Mouse (Mus musculus): ENCODE measurements around the gene Bend7. TPM values are rescaled to one million over a fixed set of nuclear protein-coding genes. Genes with fewer than 3 reads are reported as not detected.

Gene Bend7
- polyA plus RNA-seq, 1 experiment from 2014 or later: 6.8 TPM

DNA sequence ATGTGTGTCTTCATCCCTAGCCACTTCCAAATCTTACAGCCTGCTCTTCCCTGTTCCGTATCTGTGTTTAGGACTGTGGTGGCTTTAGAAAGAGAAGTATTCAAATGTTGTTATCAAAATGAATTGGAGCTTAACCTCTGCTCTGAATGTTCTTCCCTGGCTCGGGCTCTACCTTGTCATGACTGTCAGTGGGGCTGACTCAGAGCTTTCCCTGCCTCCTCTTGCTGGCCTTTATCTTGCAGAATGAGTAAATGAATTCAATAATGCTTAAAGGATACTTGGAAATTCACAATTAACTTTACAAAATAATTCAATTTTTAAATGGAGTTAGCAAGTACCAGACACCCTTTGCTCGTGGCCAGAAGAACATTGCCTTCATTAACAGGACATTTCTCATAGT lies 46.4 kb downstream of the Bend7 start:
- ATAC-seq (ENCODE audit: low FRiP score, low TSS enrichment): no peak
- no peaks in the 10 kb centered on the region for H3K4me1 ChIP-seq (ENCODE audit: control insufficient read depth, insufficient read depth, low read length)
- H3K4me2 ChIP-seq (ENCODE audit: low read length): no peak overlapping the region
- H3K9me3 ChIP-seq (ENCODE audit: control insufficient read depth, low read length): no peaks in the 10 kb centered on the region
- no peak overlapping the region for H3K4me3 ChIP-seq (replicated peaks; ENCODE audit: low read depth, low read length)
- no peaks in the 10 kb centered on the region for H3K27me3 ChIP-seq (ENCODE audit: control insufficient read depth, insufficient read depth, low read length)
- WGBS: 90% methylated on average over 3 of the region's 3 CpGs
- H3K9ac ChIP-seq (replicated peaks; ENCODE audit: low read length): no peak overlapping the region
- H3K27ac ChIP-seq (replicated peaks; ENCODE audit: low read depth, low read length): no peak overlapping the region
- no peak for DNase-seq
- H3K36me3 ChIP-seq (ENCODE audit: control insufficient read depth, insufficient read depth, low read length): no peaks in the 10 kb centered on the region

DNA sequence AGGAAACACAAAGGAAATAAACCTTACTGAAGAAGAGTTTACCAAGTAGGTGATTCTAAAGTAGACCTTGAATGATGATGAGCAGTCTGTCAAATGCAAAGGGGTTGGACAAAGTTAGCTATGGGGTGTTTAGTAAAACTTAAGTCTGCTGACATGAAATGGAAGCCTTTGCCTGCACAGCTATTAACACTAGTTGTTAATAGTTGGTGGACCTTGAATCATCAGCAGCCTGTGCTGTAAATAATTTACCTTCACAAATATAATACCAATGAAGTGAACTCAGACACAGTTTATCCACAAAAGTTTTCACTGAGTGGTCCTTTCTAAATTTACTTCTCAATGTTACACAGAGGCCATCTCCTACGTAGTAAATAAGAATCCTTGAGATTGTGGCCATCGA lies 52.7 kb downstream of the Bend7 start:
- no peaks in the 10 kb centered on the region for H3K4me1 ChIP-seq (ENCODE audit: control insufficient read depth, insufficient read depth, low read length)
- H3K9me3 ChIP-seq (ENCODE audit: control insufficient read depth, low read length): no peaks in the 10 kb centered on the region
- H3K27me3 ChIP-seq (ENCODE audit: control insufficient read depth, insufficient read depth, low read length): no peaks in the 10 kb centered on the region
- no peak overlapping the region for H3K27ac ChIP-seq (replicated peaks; ENCODE audit: low read depth, low read length)
- no peak overlapping the region for H3K4me2 ChIP-seq (ENCODE audit: low read length)
- no peak for ATAC-seq (ENCODE audit: low FRiP score, low TSS enrichment)
- no peak overlapping the region for H3K4me3 ChIP-seq (replicated peaks; ENCODE audit: low read depth, low read length)
- H3K36me3 ChIP-seq (ENCODE audit: control insufficient read depth, insufficient read depth, low read length): no peaks in the 10 kb centered on the region
- no peak overlapping the region for H3K9ac ChIP-seq (replicated peaks; ENCODE audit: low read length)
- 99% methylated on average over 2 of the region's 2 CpGs for WGBS
- DNase-seq: no peak

GRCm38 (mm10) chr2:4773911-4774310 lies 56.3 kb downstream of the Bend7 start:
- no peaks in the 10 kb centered on the region for H3K36me3 ChIP-seq (ENCODE audit: control insufficient read depth, insufficient read depth, low read length)
- DNase-seq (no peak), ATAC-seq (ENCODE audit: low FRiP score, low TSS enrichment) (no peak)
- no peak overlapping the region for H3K9ac ChIP-seq (replicated peaks; ENCODE audit: low read length)
- no peak overlapping the region for H3K27ac ChIP-seq (replicated peaks; ENCODE audit: low read depth, low read length)
- H3K9me3 ChIP-seq (ENCODE audit: control insufficient read depth, low read length): no peaks in the 10 kb centered on the region
- no peak overlapping the region for H3K4me2 ChIP-seq (ENCODE audit: low read length)
- H3K27me3 ChIP-seq (ENCODE audit: control insufficient read depth, insufficient read depth, low read length): no peaks in the 10 kb centered on the region
- 95% methylated on average over 6 of the region's 6 CpGs for WGBS
- H3K4me1 ChIP-seq (ENCODE audit: control insufficient read depth, insufficient read depth, low read length): no peaks in the 10 kb centered on the region
- H3K4me3 ChIP-seq (replicated peaks; ENCODE audit: low read depth, low read length): no peak overlapping the region

GRCm38 (mm10) chr2:4777291-4777690 lies 59.7 kb downstream of the Bend7 start:
- no peaks in the 10 kb centered on the region for H3K36me3 ChIP-seq (ENCODE audit: control insufficient read depth, insufficient read depth, low read length)
- no peak overlapping the region for H3K27ac ChIP-seq (replicated peaks; ENCODE audit: low read depth, low read length)
- ATAC-seq (ENCODE audit: low FRiP score, low TSS enrichment) (no peak), DNase-seq (no peak)
- no peak overlapping the region for H3K4me3 ChIP-seq (replicated peaks; ENCODE audit: low read depth, low read length)
- H3K27me3 ChIP-seq (ENCODE audit: control insufficient read depth, insufficient read depth, low read length): no peaks in the 10 kb centered on the region
- no peak overlapping the region for H3K9ac ChIP-seq (replicated peaks; ENCODE audit: low read length)
- no peaks in the 10 kb centered on the region for H3K4me1 ChIP-seq (ENCODE audit: control insufficient read depth, insufficient read depth, low read length)
- no peaks in the 10 kb centered on the region for H3K9me3 ChIP-seq (ENCODE audit: control insufficient read depth, low read length)
- no peak overlapping the region for H3K4me2 ChIP-seq (ENCODE audit: low read length)
- WGBS: 93% methylated on average over 8 of the region's 8 CpGs

DNA sequence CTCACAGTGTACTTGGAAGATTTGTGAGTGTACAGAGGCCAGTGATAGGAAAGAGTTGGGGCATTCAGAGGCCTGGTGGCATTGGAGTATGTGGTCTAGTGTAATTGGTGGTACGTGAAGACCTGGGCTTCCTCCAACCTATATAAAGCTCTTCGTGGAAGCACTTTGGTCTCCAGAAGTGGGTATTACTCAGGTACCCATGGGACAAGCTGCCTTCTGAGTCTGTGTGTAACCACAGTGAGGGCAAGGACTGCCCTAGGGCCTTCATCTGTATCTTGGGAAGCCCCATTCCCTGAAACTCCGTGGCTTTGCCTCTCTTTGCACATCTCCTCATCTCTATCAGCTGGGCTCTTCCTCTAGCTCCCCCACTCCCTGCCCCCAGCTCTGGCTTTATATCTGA lies 64.0 kb downstream of the Bend7 start:
- no peaks in the 10 kb centered on the region for H3K36me3 ChIP-seq (ENCODE audit: control insufficient read depth, insufficient read depth, low read length)
- DNase-seq (no peak), ATAC-seq (ENCODE audit: low FRiP score, low TSS enrichment) (no peak)
- H3K9ac ChIP-seq (replicated peaks; ENCODE audit: low read length): no peak overlapping the region
- H3K27ac ChIP-seq (replicated peaks; ENCODE audit: low read depth, low read length): no peak overlapping the region
- no peak overlapping the region for H3K4me3 ChIP-seq (replicated peaks; ENCODE audit: low read depth, low read length)
- WGBS: 90% methylated on average over 3 of the region's 3 CpGs
- no peaks in the 10 kb centered on the region for H3K27me3 ChIP-seq (ENCODE audit: control insufficient read depth, insufficient read depth, low read length)
- no peak overlapping the region for H3K4me2 ChIP-seq (ENCODE audit: low read length)
- no peaks in the 10 kb centered on the region for H3K9me3 ChIP-seq (ENCODE audit: control insufficient read depth, low read length)
- H3K4me1 ChIP-seq (ENCODE audit: control insufficient read depth, insufficient read depth, low read length): no peaks in the 10 kb centered on the region

DNA sequence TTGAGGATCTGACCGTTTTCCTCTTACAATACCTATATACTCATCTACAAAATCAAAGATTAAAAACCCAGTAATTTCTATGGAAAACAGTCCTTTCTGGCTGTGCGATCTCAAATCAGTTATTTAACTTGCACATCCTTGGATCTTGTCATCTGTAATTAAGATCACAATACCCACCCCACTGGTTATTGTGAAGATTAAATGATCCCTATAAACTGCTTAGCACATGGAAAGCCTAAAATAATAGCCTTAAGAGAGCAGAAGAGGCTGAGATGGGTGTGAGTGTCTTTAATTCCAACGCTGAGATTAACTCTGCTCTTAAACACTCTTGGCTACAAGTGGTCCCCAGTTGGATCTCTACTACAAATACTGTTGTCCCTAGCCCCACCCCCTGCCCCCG lies 64.8 kb downstream of the Bend7 start:
- peaks cover 5% of the 10 kb centered on the region for H3K4me1 ChIP-seq (ENCODE audit: control insufficient read depth, insufficient read depth, low read length)
- H3K27ac ChIP-seq (replicated peaks; ENCODE audit: low read depth, low read length): no peak overlapping the region
- no peaks in the 10 kb centered on the region for H3K9me3 ChIP-seq (ENCODE audit: control insufficient read depth, low read length)
- no peak overlapping the region for H3K4me2 ChIP-seq (ENCODE audit: low read length)
- H3K27me3 ChIP-seq (ENCODE audit: control insufficient read depth, insufficient read depth, low read length): no peaks in the 10 kb centered on the region
- ATAC-seq (ENCODE audit: low FRiP score, low TSS enrichment) (no peak), DNase-seq (no peak)
- H3K4me3 ChIP-seq (replicated peaks; ENCODE audit: low read depth, low read length): no peak overlapping the region
- no peak overlapping the region for H3K9ac ChIP-seq (replicated peaks; ENCODE audit: low read length)
- WGBS: 42% methylated on average over 4 of the region's 4 CpGs
- H3K36me3 ChIP-seq (ENCODE audit: control insufficient read depth, insufficient read depth, low read length): no peaks in the 10 kb centered on the region

DNA sequence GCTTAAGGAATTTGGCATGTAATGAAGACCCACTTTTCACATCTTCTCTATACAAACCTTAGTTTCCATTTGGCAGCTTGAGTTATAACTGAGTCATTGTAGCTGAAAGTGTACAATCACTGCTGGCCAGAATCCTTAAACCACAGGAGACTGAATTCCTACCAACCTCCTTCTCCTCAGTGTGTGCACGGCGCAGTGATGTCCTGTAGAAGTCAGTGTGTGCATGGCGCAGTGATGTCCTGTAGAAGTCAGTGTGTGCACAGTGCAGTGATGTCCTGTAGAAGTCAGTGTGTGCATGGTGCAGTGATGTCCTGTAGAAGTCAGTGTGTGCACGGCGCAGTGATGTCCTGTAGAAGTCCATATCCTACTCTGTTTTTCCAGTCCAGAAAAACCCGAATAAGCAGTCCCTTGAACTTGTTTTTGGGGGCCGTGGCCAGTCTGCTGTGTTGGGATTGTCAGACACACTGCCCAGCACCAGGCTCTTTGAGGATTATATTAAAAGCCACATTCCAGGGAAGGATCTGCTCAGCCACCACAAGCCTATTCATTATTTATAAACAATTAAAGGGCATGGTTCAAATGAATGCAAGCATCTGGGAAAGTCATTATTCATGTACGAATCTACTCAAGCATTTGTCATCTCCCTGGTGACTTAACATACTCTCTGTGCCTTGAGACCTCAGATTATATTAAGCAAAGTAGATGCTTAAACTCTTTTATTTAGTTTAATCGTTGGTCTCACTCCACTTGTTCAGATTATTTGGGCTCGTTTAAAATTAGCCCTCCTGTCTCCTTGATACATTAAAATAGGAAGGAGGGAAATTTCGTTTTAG lies 65.4 kb downstream of the Bend7 start:
- Histone ChIP-seq H3K27me3 (ENCODE audit: control insufficient read depth, insufficient read depth, low read length) (no peaks in the 10 kb centered on the region), H3K4me3 (replicated peaks; ENCODE audit: low read depth, low read length) (no peak overlapping the region), H3K4me1 (ENCODE audit: control insufficient read depth, insufficient read depth, low read length) (peaks cover 10% of the 10 kb centered on the region), H3K27ac (replicated peaks; ENCODE audit: low read depth, low read length) (no peak overlapping the region), H3K9ac (replicated peaks; ENCODE audit: low read length) (no peak overlapping the region), H3K9me3 (ENCODE audit: control insufficient read depth, low read length) (no peaks in the 10 kb centered on the region), H3K4me2 (ENCODE audit: low read length) (no peak overlapping the region), H3K36me3 (ENCODE audit: control insufficient read depth, insufficient read depth, low read length) (no peaks in the 10 kb centered on the region)
- DNase-seq (peak; percentile 11), ATAC-seq (ENCODE audit: low FRiP score, low TSS enrichment) (no peak)
- WGBS: 53% methylated on average over 11 of the region's 11 CpGs

- ATAC-seq (ENCODE audit: low FRiP score, low TSS enrichment) (no peak), DNase-seq (peak; percentile 15)
- no peak overlapping the region for H3K9ac ChIP-seq (replicated peaks; ENCODE audit: low read length)
- H3K36me3 ChIP-seq (ENCODE audit: control insufficient read depth, insufficient read depth, low read length): no peaks in the 10 kb centered on the region
- no peak overlapping the region for H3K4me2 ChIP-seq (ENCODE audit: low read length)
- no peaks in the 10 kb centered on the region for H3K9me3 ChIP-seq (ENCODE audit: control insufficient read depth, low read length)
- no peaks in the 10 kb centered on the region for H3K27me3 ChIP-seq (ENCODE audit: control insufficient read depth, insufficient read depth, low read length)
- peaks cover 10% of the 10 kb centered on the region for H3K4me1 ChIP-seq (ENCODE audit: control insufficient read depth, insufficient read depth, low read length)
- no peak overlapping the region for H3K27ac ChIP-seq (replicated peaks; ENCODE audit: low read depth, low read length)
- WGBS: 72% methylated on average over 8 of the region's 8 CpGs
- H3K4me3 ChIP-seq (replicated peaks; ENCODE audit: low read depth, low read length): no peak overlapping the region
These were observed 66.4 kb downstream of the Bend7 start for GRCm38 (mm10) chr2:4784012-4784411.

DNA sequence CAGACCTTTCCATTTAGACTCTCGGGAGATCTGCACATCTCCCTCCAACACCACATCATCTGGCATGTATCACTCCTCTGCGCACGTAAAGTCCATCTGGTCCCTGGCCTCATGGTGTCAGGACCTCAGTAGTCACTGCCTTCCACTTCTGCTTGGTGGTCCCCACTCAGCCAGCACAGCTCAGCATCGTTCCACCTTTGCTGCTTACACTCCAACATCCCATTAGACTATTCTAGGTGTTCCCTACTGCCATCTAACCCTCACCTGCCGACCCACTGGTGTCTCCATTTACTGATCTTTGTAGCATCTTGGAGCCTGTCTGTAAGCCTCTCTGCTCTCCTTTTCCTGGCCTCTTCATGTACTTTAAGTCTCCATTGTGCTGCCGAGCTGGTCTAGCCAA lies 67.4 kb downstream of the Bend7 start:
- H3K9me3 ChIP-seq (ENCODE audit: control insufficient read depth, low read length): no peaks in the 10 kb centered on the region
- H3K27ac ChIP-seq (replicated peaks; ENCODE audit: low read depth, low read length): no peak overlapping the region
- no peak overlapping the region for H3K9ac ChIP-seq (replicated peaks; ENCODE audit: low read length)
- no peak for ATAC-seq (ENCODE audit: low FRiP score, low TSS enrichment)
- H3K27me3 ChIP-seq (ENCODE audit: control insufficient read depth, insufficient read depth, low read length): no peaks in the 10 kb centered on the region
- no peaks in the 10 kb centered on the region for H3K36me3 ChIP-seq (ENCODE audit: control insufficient read depth, insufficient read depth, low read length)
- DNase-seq: no peak
- no peak overlapping the region for H3K4me2 ChIP-seq (ENCODE audit: low read length)
- 96% methylated on average over 6 of the region's 6 CpGs for WGBS
- H3K4me1 ChIP-seq (ENCODE audit: control insufficient read depth, insufficient read depth, low read length): peaks cover 10% of the 10 kb centered on the region
- H3K4me3 ChIP-seq (replicated peaks; ENCODE audit: low read depth, low read length): no peak overlapping the region
